Mouse (Mus musculus) T-cell, adult 2 months (primary cell): ENCODE measurements around the gene Pex14.

Experiments
- DNase-seq: peaks from one replicate; pipeline ENCODE4 v3.0.0; 2022; ENCODE audit warnings: low spot score

The Pex14 gene

DNA sequence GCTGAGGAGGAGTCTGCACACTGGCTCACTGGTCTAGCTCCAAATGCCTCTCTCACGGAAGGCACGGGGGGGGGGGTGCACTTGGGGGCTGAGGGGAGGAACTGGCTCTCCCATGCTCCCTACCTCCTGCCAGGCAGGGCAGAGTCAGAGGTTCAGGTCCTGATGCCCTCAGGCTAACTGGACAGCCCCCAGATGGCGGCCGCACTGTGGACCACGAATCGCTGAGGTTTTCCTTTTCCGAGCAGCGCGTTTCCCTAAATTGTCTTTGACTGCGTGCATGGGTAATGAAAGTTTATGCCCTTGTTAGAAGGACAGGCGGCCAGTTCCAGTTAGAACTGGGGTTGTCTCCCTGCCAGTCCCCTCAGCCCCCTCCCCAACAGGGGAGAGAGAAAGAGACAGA is 179.1 kb downstream of the Pex14 start:
- no peak for DNase-seq

DNA sequence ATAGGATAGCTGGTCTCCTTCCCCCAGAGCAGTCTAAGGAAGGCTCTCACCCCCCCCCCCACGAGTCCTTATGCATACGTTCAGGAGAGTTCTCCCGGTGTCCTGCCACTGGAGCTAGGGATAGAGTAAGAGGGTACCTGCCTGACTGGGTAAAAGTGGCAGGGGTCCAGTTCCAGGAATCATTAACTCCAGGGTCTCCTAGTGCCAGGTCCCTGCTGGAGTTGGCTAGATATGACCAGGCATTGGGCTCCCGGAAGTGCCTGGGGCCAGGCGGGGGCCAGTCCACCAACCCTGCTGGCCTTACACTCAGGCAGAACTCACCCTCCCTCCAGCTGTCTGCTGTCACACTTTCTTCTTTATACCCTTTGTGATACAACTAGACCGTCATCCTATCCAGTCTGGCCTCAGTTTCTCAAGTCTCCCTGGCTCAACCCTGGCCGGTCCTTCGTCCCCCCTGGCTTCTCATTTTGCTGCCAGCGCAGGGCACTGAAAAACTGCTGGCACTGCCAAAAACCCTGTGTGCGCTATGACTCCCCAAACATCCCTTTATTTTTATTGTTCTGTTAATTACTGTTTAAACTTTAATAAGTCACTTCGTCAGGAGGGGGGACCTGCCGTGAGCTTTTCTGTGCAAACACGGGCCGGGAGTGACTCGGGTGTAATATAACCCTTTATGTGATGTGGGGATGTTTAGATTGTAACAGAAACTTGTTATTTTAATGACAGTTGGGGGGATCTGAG is 180.8 kb downstream of the Pex14 start:
- DNase-seq: no peak

DNA sequence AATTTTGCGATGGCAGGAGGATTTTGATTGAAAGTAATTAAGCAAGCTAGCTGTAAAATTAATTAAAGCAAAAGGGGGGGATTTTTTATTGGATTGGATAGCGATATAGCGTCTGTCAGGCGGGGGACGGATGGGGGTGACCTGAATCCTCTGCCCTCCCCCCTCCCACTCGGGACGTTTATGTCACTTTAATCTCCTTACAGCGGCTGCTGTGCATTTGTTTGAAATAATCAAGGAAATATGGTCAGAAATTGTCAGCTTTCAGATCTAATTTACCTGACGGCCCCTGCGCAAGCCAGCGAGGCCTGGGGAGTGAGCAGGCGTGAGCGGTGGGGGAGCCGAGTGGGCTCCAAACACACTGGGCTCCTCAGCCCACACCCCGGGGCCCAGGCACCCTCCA is 183.8 kb downstream of the Pex14 start:
- DNase-seq: no peak

DNA sequence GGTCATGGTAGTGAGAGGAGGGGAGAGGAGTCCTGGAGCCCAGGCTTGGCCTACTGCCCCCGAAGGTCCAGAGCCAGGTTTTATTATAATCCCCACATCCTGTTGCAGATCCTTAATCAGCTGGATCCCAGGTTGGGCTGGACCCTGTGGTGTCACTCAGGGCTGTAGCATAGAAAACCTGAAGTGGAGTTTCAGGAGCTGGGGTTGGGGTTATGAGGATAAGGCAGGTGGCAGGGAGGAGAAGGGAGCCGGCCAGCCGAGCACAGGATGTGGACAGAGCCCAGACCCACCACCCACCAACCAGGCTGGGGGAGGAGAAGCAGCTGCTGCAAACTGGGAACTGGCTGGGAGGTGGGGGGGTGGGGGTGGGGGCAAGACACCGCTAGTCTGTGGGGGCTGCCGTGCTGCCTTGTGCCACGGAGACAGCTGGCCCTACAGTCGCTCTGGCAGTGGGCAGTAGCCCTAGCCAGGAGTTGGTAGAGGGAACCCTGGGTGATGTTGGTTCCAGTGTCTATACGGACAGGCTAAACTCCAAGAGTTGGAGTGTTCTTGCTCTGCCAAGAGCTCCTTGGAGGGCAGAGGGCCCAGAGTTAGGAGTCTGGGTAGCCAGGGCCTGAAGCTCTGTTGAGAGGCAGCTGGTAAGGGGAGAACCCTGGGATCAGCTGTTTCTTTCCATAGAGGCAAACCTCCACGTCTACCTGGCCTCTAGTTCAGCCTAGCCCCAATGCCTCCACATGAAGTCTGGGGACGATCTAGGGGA is 184.6 kb downstream of the Pex14 start:
- DNase-seq: no peak

DNA sequence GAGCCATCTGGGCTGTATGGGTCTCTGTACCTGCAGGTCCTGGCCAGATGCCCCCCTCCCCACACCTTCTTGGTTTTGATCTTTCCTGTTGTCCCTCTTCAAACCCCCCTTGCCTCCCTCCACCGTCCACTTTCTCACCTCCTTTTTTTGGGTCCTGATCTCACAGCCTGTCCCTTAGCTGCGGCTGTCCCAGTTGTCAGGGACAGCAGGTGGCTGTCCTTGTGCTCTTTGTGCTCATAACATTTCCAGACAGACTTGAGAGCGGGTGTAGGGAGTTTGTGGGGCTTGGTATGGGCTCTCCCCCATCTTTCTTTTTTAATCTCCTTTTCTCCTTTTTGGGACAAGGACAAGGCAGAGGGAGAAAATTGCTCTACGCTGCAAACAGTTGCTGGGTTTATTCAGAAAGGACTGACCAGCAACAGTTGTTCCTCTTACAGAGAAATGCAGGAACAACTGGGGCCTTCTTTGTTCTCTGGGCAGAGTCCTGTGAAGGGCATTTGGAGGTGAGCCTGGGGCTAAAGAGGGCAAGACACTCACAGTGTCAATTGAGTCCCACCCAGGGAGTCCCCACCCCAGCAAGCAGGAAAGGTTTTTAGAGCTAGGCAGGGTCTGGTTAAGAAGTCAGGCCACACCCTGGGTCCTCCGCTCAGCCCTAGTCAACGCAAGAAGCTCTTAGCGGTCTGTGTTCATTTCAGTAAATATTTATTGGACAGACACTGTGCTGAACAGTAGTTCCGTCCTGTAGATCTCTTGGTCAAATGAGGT is 186.7 kb downstream of the Pex14 start:
- no peak for DNase-seq

DNA sequence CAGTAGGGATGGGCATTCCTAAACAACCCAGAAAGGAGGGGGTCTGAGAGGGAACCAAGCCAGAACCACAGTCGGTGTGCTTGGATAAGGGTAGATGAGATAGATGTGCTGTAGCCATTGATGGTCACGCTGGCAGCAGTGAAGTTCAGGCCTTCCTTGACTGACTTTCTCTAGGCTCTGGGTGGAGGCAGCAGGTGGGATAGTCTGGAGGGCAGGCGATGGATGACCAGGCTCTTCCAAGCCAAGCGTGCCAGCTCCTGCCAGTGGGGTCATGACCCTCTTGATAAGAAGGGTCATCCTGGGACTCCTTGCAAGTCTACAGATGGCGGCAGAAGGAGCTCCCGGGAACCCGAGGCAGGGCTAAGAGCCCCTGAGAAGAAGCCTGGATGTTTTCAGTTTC is 187.5 kb downstream of the Pex14 start:
- no peak for DNase-seq
